Mouse (Mus musculus) cerebellum, postnatal 36 days (tissue): ENCODE data around the gene Bend6.

Source experiments
- DNase-seq, 2 experiments: peaks; one replicate each; pipeline ENCODE4 v3.0.0; 2021 to 2022; ENCODE audit warnings: mixed read lengths in 2 of 2

Gene Bend6

GRCm38 (mm10) chr1:33907421-33908190, at the start of gene Bend6:
TSS of gene Bend6 (minus strand) at chr1:33907816.
- DNase-seq: peak; percentile 83 to 85

DNA sequence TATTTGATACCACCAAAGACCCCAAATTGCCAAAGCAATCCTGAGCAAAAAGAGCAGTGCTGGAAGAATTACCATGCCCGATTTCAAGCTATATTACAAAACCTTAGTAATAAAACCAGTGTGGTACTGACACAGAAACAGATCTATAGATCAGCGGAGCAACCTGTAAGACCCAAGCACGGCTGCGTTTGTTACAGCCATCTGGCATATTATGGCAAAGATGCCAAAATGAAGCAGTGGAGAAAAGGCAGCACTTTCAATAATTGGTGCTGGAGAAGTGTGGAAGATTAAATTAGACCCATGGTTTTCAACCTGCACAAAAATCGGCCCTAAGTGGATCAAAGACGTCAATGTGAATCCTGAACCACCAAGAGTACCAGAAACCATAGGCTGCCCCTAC, 48.0 kb upstream of the Bend6 start:
- DNase-seq: no peak

DNA sequence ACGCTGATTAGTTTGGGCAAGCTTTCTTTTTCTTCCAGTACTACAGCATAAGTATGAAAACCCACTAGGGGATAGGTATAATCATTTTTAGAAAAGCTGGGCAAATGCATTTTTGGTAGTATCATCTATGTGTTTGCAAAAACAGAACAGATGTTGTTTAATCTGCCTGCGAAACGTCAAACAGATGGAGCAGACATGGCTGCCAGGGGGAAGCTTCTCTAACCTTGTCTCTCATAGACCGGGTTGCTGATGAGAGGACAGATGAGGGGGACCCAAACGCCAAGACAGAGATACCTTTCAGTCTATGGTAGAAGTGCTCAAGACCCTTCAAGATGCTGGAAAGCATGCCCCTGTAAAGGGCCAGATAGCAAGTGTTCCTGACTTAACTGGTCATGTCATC, 40.9 kb upstream of the Bend6 start:
- no peak for DNase-seq

- peak in 1 of 2 experiments; percentile 52 for DNase-seq
These were observed 40.2 kb upstream of the Bend6 start for GRCm38 (mm10) chr1:33947838-33948237.

- peak; percentile 87 for DNase-seq
These were observed 39.2 kb upstream of the Bend6 start for GRCm38 (mm10) chr1:33946601-33947395.

DNA sequence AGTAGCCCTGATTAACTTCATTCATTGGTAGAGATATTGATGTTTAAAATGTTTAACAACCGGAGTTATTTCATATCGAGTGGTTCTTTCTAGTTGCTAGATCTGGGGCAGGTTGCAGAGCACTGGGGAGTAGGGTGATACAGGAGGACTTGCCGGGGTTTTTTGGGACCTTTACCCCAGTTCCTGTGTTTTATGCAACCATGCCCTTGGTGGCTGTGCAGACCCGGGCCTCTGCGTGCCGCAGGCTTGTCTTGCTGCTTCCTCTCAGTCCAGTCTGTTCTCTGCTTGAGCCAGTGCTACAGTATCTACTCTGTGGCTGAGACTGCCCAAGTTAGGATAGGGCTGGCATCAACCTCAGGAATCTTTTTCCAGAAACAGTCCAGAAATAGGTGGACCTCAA, 38.1 kb upstream of the Bend6 start:
- no peak for DNase-seq

DNA sequence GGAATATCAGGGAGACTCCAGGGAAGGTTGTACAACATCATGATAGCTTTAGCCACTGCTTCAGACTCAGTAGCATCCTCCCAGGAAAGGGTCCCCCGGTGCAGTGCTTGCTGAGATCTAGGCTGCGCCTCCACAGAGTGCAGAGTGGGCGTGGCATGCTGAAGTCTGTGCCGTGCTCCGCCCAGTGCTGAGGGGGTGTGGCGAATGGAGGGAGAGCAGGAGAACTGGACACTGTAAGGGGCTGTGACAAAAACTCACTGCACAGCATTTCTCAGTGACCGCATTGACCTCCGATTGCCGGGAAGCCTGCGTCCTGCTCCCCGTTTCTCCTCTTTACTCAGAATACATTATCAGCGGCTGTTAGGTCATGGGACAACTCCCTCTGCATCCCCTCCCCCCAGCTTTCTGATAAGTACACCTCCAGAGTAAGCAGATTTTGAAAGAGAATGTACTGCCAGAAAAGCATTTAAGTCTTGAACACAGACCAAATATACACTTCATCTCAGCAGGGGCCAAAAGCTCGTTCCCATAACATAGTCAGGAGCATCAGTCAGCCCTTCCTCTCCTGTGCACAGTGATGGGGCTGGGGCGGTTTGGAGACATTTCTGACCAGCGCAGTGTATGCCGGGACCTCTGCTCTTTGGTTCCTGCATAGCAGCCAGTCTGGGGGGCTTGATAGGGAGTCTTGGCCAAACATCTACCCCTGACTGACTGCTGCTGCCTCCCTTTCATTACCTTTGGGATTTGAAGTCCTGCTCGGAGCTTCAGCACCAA, 37.5 kb upstream of the Bend6 start:
- peak in 1 of 2 experiments; percentile 39 for DNase-seq

GRCm38 (mm10) chr1:33943943-33944342, 36.3 kb upstream of the Bend6 start:
- no peak for DNase-seq

- no peak for DNase-seq
These were observed 35.0 kb upstream of the Bend6 start for GRCm38 (mm10) chr1:33942638-33943037.

DNA sequence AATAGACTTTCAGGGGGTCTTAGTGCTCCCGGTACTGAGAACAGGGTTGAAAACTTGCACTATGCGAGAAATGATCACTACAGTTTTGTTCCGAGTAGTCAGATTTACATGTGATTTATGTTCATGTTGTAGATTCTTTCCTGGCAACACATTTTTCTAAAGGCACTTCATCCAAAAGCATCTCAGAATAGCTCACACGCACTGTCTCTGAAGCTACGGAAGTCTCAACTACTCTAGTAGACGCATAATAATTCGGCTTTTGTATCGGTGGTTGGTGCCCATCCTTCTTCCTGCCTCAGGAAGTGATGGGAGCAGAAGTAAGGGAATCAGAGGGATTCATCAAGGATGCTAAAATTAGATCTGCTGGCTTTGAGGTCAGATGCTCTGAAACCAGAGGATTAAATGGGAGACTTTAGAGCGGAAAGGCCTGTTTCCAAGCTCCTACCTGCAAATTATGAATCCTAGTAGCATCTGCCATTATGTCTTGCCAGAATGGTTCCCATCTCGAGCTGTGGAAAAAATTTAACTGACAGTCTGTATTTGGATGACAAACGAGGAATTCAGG, 32.8 kb upstream of the Bend6 start:
- no peak for DNase-seq

GRCm38 (mm10) chr1:33939828-33940227, 32.2 kb upstream of the Bend6 start:
- no peak for DNase-seq

DNA sequence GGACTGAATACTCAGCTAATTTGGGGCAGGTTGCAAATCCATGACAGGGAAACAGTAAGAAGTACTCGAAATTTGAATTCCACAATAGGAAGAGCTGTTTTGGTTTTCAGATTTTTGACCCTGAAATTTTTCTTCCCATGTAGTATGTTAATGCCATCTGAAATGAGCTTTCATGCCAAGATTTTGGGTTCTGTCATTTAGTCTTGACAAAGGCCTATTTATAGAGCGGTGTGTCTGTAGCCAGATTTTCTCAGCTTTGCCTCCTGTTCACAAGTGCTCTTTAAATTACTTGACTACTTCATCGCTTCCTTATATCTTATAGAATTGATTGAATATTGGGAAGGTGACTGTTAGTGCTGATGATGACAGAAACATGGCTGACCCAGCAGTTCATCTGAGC, 28.3 kb upstream of the Bend6 start:
- DNase-seq: no peak

DNA sequence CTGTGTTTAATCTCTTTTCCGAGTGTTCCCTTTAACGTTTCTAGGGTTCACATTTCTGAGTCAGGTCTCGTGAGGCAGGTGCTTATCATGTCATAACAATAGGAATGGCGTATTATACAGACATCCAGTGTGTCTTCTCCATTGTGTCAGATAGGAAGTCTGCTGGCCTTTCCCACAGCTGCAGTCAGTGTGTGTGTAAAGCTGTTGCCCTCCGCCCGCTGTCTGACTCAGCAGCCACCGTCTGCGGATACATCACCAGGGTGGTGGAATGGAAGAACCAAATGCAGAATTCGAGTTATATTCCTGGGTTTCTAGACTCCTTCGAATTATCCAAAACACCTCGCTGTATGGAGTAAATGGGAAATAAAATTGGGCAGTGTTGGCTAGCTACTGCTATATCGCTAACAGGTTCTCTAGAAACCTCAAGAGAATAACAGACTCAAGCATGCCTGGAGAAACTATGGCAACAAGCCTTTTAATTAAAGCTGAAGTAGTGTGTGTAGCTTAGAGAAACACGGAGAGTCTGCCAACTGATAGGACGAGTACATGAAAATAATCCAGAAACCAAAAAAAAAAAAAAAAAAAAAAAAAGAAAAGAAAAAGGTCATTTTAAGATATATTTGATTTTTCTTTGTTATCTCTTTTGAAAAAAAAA, 25.4 kb upstream of the Bend6 start:
- no peak for DNase-seq

GRCm38 (mm10) chr1:33932196-33932595, 24.6 kb upstream of the Bend6 start:
- peak in 1 of 2 experiments; percentile 43 for DNase-seq

DNA sequence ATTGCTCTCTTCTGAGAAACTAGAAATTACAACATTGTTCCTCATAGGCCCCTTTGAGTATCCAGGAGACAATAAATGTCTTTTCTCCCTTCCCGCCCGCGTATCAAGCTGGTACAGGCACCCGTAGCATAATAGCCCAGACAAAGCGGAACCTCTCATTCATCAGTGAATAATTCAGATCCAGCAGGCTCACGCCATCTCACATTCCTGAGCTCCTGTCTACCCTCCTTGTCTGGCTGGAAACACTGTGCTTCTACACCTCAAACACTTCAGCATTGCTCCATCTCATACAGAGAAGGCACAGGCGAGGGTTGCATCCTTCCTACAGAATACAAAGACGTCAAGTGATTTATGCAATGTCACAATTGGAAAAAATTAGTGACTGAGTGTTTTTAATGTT, 24.2 kb upstream of the Bend6 start:
- DNase-seq: no peak

DNA sequence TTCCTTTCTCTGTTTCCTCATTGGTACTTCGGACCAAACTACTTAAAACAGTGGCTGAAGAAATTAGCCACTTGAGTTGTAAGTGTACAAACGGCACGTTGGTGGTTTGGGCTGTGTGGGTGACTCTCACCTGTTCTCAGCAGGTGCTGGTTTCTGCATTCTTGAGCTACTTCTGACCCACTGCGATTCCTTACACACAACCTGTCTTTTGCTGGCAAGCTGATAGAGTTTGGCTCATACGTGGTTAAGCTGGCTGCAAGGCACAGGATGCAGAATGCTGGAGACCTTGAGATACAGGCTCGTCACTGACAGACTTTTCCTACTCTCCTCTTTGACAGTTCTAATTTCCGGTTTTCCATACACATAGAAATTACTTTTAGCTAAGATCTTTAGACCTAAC, 19.9 kb upstream of the Bend6 start:
- DNase-seq: peak in 1 of 2 experiments; percentile 42

GRCm38 (mm10) chr1:33925283-33925682, 17.7 kb upstream of the Bend6 start:
- DNase-seq: no peak

DNA sequence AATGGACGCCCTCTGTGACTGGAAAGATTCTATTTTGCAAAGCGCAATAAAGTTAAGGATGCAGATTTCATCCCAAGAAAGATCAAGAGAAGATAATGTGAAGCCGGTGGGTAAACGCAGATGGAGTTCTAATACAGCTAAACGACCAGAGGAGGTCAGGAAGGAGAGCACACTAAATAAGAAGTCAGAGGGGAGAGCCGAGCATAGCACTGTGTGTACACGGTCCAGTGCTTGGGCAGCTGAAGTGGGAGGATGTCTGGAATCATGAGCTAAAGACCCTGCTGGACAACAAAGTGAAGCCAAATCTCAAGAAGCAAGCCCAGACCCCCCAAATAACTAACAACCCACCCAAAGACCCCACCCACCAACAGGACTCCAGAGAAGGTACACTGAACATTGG, 15.4 kb upstream of the Bend6 start:
- DNase-seq: no peak

DNA sequence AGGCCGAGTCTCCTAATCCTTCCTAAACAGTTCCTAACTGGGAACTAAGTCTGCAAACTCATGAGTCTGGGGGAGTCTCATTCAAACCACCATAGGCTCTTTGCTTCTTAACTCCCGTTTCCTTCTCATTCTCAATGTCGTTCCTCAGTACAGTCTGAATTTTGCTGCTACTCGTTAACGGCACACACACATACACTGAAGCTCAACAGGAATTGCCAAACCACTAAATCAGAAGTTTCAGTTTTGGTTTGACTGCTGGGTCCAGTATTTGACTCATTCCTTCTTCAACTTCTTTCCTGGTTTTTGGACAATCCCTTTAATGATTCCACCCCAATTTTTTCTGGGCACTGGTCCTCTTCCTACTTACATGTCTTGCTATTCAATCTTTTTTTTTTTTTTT, 8.9 kb upstream of the Bend6 start:
- no peak for DNase-seq

DNA sequence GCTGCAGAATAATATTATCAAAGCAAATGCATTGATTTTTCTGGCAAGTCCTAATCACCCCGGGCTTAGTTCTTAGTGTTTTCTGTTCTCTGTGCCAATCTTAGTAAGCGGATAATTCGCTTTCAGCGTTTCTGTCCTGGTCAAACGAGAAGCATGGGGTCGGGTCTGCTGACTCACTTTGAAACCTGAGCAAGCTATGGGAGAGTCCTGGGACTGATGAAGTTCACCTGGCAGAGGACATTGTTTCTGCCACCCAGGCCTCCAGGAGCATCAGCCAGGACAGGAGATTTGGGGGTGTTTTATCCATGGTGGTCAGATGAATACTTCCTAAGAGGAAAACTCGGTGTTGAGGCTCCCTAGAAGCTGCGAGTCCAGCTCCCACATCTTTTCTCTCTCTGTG, 4.0 kb upstream of the Bend6 start:
- no peak for DNase-seq

DNA sequence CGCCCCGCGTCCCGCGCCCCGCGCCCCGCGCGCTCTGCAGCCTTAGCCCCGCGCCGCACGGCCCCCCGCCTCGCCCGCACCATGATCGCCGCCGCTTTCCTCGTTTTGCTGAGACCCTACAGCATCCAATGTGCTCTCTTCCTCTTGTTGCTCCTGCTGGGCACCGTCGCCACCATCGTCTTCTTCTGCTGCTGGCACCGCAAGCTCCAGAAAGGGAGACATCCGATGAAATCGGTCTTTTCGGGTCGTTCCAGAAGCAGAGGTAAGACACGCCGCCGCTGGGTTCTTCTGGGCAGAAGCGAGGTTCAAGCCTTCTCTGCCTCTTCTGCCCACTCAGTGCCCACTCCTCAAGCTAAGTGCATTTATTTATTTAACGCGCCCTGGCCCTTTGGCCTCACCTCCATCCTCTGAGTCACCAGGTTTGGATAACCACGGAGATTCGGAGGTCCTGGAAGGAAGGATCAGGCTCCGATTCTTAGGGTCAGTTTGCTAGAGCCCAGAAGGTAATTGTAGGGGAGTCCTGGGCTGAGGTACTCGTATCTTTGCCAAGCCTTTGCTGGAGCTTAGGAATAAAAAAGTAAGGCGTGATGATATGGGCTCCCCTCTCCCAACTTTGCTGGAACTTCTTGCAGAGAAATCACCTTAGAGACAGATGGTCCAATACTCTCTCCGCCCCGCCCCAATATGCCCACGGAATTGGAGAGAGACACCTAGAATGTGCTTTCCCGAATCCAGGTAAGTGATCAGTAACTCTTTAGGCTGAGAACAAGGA, 761 bp upstream of the Bend6 start, which contains the start of gene Dst:
Dst (plus strand) TSS at position 35 of the 772 bp plus-strand sequence.
- no peak for DNase-seq

GRCm38 (mm10) chr1:33906927-33907326, 689 bp downstream of the Bend6 start:
- DNase-seq: peak; percentile 73 to 75
